Mouse (Mus musculus): Measurements from ENCODE around the gene Ehbp1.

Gene Ehbp1

DNA sequence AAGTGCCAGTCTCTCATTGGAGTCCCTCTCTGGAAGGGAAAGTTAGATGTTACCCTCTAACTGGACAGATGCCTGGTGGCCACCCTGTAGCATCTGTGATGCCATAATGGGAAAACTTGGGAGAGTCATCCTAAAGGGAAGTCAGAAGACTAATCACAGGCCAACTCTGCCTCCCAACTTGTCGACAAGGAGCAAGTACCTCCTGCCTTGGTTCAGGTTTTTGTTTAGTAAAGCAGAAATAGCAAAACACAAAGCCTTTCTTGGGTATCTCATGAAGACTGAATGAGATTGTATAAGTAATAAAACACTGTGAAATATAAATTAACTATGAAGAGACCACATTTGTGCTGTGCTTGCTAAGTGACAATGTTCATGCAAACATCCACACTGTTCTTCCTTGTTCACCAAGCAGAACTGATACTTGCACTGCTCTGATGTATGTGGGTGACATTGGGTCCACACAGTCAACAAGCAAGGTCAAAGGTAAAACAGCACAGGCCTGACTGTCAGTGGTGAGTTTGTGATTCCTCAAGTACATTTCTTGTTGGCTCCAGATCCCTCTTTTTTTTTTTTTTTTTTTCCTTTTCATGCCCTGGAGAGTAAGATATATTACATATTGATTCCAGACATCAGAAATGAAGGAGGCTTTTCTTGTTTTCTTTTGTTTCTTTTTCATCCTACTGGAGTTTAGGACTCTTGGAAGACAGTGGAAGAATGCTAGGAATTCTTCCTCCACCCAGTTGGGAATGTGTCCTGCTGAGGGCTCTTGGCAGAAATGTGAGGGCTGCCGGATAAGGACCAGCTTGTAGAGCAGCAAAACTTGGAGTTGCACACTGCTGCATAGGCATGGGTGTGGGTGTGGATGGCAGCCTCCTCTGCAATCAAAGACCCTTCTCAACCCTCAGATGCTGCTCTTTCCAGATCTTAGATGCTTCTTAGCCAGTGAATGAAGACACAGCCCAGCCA is at the start of gene Ehbp1:
Gene Ehbp1 (minus strand): TSS at position 51 of the 966 bp plus-strand sequence.
- DNase-seq (ENCODE audit: low spot score), result no peak

DNA sequence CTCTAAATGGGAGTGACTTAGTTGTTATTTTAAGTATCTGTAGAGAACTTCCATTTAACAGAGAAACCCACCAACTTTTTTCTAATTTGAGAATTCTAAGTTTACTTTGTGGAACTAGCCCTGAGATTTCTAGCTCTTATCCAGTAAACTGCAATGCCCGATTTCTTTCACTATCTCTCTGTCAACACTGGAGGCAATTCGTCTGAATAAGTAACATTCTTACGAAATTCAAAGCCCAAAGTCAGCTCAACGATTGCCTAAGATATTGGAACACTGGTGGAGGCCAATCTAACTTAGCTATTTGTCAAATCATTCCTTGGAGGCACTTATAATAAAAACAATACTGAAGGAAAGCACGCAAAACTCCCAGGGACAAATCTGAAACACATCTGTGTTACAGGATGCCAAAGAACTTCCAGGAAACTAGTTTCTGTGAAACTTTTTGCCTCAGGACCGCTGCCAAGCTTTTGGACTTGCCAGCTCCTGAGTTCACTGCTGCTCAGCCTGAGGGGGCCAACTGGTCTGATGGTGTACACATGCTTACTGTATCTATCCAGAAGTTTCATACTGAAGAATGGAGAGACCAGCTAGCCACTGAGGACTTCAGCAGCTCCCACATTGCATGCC is 45.5 kb upstream of the Ehbp1 start:
- no peak for DNase-seq (ENCODE audit: low spot score)

DNA sequence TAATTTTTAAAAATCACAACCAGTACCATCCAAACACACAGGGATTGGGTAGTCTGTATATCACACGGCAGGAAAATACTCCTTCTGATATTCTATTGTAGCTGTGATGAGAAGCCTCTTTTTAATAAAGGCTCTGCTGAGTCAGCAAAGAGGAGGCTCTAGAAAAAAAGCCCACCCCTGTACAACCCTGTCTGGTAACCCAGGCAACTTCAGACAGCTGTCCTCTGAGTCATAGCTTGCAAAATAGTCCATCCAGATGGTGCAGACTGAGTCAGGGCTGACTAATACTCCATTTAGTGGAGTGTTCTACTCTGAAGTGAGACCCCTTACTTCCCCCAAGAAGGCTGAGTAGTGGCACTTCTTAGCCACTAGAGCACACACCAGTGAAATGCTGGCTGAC is 41.4 kb upstream of the Ehbp1 start:
- no peak for DNase-seq (ENCODE audit: low spot score)

DNA sequence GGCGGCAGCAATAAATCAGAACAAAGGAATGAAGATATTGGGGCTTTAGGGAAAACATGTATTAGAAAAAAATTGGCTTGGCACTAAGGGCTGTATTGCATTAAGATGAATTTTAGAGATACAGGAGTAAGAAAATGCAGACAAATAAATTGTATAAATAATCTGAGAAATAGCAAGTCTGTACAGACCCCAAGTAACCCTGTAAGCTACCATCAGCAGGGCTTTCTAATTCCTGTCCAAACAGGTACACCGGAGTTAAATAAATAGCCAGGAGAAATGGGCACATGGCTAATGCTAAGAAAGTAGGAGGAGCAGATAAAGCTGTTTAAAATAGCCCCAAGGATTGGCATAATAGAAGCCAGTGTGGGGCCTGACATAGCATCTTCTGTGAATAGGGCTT is 32.7 kb upstream of the Ehbp1 start:
- no peak for DNase-seq (ENCODE audit: low spot score)

DNA sequence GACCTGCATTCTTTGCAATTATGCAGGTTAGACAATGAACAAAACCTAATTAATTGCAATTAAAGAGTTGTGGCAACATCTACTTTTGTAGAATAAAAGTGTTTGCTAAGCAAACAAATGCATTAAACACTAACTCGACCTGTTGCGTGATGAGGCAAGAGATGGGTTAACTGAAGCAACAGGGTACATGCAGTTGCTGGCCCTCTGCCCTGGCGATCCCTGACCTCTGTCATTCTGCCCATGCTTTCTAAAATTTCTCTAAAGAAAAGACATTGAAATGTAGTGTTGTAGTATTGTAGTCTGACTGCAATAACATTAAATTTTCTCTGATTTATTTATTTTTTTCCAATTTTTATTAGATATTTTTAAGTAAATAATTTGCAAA is 31.2 kb upstream of the Ehbp1 start:
- no peak for DNase-seq (ENCODE audit: low spot score)

DNA sequence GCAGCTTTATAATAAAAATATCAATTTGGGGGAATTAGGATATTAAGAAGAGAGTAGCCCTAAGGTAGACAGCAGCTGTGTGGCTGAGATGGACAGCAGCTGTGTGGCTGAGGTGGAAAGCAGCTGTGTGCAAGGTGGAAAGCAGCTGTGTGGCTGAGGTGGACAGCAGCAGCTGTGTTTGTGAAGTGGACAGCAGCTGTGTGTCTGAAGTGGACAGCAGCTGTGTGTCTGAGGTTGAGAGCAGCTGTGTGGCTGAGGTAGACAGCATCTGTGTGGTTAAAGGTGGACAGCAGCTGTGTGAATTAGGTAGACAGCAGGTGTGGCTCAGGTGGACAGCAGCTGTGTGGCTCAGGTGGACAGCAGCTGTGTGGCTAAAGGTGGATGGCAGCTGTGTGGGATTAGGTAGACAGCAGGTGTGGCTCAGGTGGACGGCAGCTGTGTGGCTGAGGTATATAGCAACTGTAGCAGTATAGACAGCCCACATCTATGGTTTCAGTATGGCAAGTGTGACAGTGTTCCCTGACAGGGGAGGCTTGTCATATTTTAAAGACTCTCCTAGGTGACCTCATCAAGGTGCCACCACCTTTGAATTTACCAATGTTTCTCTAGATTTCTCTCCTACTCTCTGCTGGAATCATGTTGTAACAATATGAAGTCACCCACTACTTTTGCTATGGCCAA is 30.7 kb upstream of the Ehbp1 start:
- no peak for DNase-seq (ENCODE audit: low spot score)

DNA sequence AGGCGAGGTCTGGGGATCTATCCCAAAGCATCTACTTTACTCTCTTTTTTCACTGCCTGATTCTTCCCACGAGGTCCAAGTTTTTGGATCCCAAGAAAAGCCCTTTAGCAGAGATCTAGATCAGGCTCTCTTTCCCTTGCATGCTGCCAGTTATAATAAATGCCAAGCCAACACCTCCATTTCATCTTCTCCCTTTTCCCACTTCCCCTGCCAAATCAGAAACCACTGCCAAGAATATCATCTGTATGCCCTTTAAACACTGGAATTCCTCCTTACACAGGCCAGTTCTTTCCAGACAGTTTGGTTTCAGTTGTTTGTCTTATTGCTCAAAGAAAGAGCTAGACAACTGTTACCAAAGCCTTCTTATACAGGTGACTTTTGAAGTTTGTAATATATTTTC is 27.7 kb upstream of the Ehbp1 start:
- DNase-seq (ENCODE audit: low spot score), result no peak

DNA sequence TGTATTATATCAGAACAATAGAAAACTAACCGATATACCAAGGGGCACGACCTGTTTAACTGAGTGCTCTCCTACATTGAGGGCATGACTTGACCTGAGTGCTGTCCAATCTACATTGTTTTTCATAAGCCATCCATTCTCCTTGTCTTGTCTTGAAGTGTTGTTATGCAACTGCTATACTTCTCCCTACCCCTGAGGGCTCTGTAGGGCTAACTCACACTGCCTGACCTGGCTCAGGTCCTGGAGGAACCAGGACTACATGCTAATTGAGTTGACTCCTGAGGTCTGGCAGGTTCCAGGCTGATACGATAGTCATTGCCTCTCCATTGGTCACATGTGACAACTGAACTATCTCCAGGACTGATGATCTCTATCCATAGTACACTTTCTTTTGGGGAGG is 26.5 kb upstream of the Ehbp1 start:
- DNase-seq (ENCODE audit: low spot score), result no peak

DNA sequence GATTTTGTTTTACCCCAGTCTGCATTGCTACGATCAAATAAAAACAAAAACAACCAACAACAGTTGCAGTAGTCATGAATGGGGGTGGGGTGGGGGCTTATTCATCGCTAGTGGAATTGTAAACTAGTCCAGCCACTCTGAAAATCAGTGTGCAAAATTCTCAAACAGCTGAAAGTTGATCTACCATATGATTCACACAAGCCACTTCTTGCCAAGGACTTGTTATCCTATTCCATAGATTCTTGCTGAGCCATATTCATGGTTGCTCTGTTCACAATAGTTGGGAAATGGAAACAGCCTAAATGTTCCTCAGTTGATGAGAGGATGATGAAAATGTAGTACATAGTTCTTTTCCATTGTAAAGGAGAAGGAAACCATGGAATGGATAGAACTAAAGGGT is 24.4 kb upstream of the Ehbp1 start:
- DNase-seq (ENCODE audit: low spot score), result no peak

DNA sequence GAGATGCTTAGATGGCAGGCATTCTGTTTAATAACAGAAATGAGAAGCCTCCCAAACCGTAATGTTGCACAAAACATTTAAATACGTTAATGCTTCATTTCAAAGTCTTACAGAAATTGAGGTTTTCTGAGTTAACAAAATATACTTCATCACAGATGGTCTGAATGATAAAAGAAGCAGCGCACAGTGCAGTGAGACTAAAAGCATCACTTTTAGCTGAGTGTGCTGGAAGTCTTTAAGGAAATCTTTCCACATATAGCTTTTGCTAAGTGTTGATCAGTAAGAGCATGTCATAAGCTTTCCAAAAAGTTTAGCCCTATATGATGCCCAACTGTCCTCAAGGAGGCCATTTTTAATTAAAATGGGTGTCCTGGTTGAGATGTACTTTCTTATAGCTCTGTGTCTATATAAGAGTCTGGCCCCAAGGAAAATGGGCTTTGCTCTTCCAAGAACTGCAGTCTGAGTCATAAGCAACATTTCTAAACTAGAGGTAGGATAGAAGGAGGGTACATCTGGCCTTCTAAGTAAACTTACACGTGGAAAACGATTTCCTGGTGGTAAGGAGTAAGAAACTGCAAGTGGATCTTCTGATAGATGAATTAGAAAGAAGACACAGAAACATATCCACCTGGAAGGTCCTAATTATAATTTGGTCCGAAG is 12.0 kb upstream of the Ehbp1 start:
- no peak for DNase-seq (ENCODE audit: low spot score)

DNA sequence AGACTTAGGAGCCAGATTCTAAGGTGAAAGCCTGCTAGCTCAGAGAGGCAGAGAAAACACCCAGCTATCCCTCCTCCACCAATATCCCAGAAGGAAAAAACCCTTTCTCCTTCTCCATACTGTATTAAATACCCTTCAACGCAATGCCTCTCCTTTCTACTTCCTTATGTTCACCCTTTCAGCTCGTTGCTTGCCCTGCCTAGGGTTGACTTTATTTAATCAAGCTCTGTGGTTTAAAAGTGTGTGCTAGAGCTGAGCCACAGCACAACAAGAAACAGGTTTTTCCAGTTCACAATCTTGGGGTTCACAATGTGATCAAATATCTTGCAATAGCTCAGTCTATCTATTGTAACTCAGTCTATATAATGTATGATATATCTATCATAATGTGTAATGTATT is 7.9 kb upstream of the Ehbp1 start:
- no peak for DNase-seq (ENCODE audit: low spot score)

DNA sequence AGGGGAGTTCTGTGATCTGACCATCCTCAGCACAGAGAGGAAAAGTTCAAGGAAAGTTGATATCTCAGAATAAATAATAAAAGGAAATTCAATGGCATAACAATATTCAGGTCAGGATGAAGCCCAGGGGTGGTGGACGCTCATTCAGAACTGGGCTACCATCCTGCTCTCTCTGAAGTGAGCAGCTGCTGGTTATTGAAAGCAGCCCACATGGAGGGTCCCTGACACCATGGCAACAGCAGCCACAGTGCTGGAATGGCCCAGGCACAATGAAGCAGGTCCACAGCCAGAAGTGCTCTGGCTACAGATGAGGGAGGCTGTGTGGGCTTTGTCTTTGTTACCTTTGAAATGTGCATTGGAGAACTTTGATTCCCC is 6.4 kb upstream of the Ehbp1 start:
- DNase-seq (ENCODE audit: low spot score), result peak; percentile 10

DNA sequence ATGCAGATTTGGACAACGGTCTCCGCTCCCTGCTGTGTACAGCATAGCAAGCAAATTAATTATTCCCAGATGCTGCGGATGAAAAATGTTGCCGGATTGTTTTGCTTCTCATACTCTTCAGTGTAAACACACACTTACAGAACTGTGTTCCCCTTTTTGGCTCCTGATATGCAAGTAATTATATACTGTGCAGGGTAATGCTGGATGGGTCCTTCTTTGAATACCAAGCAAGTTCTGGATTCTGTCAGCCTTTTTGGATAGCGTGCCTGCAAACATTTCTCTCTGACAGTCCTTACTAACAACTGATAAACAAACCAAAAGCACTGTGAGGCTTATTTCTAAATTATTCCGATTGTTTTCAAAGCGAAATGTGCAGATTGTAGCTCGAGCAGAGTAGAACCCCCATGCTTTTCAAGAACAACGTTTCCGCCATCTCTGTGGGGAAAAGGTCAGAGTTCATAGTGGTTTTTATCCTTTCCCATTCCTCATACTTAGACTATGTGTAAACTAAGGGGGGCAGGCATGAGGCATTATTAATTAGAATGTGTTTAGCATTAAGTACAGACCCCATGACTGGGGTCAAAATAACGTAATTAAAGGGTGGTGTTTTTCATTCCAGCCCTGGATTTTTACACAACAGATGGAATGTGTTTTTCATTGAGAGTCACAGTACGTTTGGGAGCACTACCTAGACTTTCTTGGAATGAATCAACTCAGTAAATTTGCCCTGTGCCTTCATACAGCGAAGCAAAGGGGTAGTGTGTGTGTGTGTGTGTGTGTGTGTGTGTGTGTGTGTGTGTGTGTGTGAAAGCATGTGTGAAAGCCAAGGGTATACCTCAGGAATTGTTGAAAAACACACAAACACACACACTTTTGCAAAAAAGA is 5.8 kb upstream of the Ehbp1 start:
- DNase-seq (ENCODE audit: low spot score), result no peak

DNA sequence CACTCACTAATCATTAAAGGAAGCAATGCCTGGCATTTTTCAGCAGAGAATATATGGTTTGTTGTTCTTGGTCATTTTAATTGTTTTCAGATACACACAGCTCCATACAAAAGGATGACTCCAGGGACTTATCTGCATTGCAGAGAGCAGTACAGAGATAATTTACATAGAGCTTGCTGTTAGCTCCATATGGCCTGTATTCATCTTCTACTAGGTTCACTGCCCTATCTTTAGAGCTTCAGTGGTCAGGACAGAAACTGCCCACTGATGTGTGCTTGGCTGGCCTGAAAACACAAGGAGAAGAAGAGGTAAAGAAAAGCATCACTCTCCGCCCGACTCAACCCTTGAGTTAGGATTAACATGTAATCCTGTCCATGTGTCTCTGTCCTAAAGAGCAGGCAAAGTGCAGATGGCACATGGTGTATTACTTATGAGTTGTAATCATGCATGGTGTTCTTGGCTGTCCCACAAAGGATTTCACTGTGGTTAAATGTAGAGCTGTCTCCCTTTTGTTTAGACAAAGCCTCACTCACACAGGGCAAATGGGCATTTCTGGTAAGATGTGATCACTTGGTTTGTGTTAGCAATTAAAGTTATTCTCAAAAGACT is 14.7 kb downstream of the Ehbp1 start:
- DNase-seq (ENCODE audit: low spot score), result no peak

DNA sequence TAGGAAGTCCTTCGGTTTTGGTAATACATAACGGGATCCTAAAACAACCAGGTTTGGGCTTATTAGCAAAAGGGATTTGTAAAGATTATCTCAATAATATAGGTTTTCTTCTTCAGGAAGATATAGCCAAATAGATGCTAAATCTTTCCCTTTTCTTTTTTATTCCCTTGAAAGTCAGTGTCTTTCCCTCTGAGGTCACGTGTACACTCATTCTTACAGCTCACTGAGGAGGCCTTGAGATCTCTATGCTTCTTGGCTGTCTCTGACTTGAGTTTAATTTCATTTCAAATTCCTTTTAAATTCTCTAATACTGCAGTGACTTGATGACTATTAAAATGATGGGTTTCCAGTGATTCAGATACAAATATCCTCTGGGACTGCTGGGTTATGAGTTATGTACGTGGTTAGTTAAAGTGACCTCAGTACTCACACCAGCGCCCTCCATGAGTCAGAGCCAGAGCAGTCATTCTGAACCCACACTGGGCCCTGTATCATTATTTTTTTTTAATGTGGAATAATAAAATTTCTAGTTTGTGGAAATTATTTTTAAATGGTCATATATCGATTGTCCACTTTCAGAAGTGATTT is 24.2 kb downstream of the Ehbp1 start:
- no peak for DNase-seq (ENCODE audit: low spot score)

DNA sequence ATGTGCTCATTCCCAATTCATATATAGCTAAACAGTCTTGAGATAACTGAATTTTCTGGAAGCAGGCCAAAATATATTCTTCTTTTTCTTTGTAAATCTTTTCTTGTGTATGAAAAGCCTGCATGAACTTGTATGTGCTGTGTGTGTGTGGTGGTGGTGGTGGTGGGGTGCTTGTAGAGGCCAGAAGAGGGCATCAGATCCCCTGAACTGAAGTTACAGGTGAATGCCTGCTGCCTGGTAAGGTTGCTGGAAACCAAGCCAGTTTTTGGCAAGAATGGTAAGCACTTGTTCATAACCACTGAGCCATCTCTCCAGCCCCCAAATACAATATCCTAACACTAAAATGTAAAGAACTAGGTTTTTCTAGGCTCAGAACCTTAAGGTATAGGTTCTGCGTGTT is 26.3 kb downstream of the Ehbp1 start:
- no peak for DNase-seq (ENCODE audit: low spot score)

DNA sequence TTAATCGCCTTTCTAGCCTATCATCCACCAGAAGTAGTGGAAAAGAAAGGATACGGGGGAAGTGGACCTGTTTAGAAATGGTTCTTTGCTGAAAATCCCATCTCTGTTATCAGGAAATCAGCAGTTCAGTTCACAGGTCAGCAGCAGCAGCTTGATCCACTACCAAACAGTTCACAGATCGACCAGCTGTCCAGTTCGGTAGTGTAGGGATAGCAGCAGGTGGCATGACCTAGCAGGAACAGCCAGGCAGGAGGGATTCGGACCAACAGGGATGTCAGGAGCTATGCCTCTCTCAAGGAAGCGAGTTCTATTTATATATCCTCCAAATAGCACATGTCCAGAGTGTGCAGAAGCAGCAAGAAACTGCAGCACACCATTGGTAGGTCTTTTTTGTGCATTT is 40.9 kb downstream of the Ehbp1 start:
- no peak for DNase-seq (ENCODE audit: low spot score)

DNA sequence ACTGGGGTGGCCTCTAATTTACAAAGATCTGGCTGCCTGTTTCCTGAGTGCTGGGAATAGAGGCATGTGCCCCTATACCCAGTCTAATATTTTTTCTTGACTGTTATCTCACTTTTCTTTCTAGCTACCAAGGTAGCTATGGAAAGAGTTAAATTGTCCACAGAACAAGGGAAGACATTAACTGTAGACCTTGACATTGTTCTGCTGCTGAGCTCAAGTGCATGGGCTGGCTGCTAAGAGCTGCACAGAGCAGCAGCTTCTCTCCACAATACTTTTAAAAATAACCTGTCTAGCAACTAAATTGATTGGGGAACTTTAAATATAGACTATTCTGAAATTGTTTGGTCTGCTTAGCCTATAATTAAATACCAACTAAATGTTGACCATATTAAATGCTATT is 52.9 kb downstream of the Ehbp1 start:
- DNase-seq (ENCODE audit: low spot score), result no peak

DNA sequence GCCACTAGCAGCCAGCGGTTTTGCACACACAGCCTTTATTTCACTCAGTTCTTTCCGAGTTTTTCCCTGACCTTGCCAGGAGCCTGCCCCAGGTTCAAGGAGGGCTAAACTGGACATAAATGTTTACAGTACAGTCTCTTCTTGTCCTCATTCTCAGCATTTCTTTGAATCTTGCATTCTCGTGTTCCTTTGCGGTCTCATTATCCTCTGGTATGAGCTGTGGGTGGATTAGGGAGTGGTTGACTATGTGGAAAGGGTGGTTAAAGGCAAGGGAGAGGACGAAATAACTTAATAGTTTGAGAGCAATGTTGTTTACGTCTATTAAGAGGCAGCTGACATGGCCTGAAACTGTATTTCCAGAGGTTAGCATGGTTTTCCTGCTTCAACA is 54.6 kb downstream of the Ehbp1 start:
- no peak for DNase-seq (ENCODE audit: low spot score)

DNA sequence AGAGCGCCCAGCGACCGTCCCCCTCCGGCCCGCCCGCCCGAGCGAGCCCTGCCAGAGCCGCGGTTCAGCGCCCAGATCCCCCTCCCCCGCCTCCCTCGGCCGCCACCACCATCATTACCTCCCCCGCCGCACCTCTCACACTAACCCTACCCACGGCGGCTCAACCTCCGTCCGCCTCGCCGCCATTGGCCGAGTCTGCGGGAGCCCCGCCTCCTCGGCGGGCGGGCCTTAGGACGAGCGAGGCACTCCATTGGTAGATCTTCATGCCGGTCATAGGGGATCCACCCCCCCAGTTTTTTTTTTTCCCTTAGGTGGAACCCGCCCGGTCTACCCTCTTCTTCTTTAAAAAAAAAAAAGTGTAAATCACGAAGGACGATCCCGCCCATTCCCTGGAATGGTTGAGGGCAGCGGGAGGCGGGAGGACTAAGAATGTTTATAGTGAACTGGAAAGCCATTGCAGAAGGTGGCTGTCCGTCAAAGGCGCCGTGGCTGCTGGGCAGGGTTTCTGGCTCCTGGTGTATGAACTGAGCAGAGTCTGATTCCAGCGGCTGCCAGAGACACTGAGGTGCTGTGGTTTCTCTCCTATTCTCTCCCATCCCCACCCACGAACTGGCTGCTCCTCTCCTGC is 55.1 kb downstream of the Ehbp1 start:
- DNase-seq (ENCODE audit: low spot score), result peak; percentile 97
